Mouse (Mus musculus) bone marrow, adult 2 months (tissue): Measurements from ENCODE around the gene Tcea2.

Experiments
- CTCF ChIP-seq: fragments of 200-500 bp; IDR thresholded peaks from 2 replicates; pipeline ENCODE4 v1.5.1; 2011; ENCODE audit warnings: low read length, control low read depth; ENCODE audit not compliant: control insufficient read depth, insufficient read depth
- POLR2A ChIP-seq: fragments of 200-500 bp; IDR thresholded peaks from 2 replicates; pipeline ENCODE4 v1.6.1; 2011; ENCODE audit warnings: low read depth, mild to moderate bottlenecking, control low read depth, low read length, borderline replicate concordance; ENCODE audit not compliant: control insufficient read depth

DNA sequence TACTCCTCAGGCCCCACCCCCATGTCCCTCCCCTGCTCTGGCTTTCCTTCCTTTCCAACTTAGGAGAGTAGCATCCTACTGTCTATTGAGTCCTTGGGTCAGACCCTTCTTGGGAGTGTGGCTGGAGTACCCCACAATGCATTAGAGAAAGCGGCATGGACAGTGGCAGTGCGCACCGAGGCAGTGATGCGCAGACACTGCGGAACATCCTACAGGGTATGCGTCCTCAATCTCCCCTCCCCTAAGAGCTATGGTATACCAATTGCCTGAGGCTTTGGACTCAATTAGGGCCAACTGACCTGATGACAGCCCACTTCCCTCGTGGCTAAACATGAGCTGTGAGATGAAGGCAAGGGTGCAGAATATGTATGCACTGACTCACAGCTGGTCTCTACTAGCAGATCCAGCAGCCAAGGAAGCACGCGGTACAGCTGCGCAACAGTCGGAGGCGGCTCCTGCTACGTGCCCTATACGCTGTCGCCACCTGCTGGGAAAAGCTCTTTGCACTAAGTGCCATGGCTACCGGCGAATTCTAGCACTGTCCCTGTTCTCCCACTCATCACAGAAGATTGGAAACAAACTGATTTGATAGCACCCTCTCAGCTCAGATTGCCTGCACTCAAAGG is 21.1 kb upstream of the Tcea2 start:
- TF ChIP-seq CTCF (peak; percentile 54), POLR2A (no peak)
